Mouse (Mus musculus) midbrain, embryonic 11.5 days (tissue): ENCODE measurements at regions not wholly inside any gene's neighbourhood (a gene's known extent, or its start where the extent isn't known, plus 50 kb on each side); places are given as distances from the start of the nearest gene placed in this dataset.
A peak's percentile ranks its signal among the peaks of the same experiment; 100 is the strongest.

Experiments used
- ATAC-seq: fragments of 200-750 bp; cut with Nextera tagmentation; 2 replicates; pipeline ENCODE4 v1.8.0; 2017; ENCODE audit warnings: moderate TSS enrichment, moderate library complexity; ENCODE audit not compliant: low FRiP score
- DNase-seq: peaks from one replicate; pipeline ENCODE4 v3.0.0; 2015; ENCODE audit warnings: low spot score; ENCODE audit errors: missing footprints
- H3K27ac ChIP-seq: fragments of 300-500 bp; sonication (generic); 2 replicates; pipeline ENCODE4 v1.5.1; 2014; ENCODE audit warnings: low read depth, low read length
- H3K27me3 ChIP-seq: fragments of 300-500 bp; sonication (generic); 2 replicates; pipeline ENCODE4 v1.6.1; 2014; ENCODE audit warnings: mild to moderate bottlenecking, low read length, moderate library complexity, mixed read lengths; ENCODE audit not compliant: control insufficient read depth, insufficient read depth
- H3K36me3 ChIP-seq: fragments of 300-500 bp; sonication (generic); 2 replicates; pipeline ENCODE4 v1.6.1; 2014; ENCODE audit warnings: mild to moderate bottlenecking, low read length, moderate library complexity, mixed read lengths; ENCODE audit not compliant: control insufficient read depth, insufficient read depth
- H3K4me1 ChIP-seq: fragments of 300-500 bp; sonication (generic); 2 replicates; pipeline ENCODE4 v1.6.1; 2014; ENCODE audit warnings: low read length; ENCODE audit not compliant: control insufficient read depth, insufficient read depth
- H3K4me2 ChIP-seq: fragments of 300-500 bp; sonication (generic); 2 replicates; pipeline ENCODE4 v1.6.1; 2014; ENCODE audit warnings: mild to moderate bottlenecking, moderate library complexity
- H3K4me3 ChIP-seq: fragments of 300-500 bp; sonication (generic); 2 replicates; pipeline ENCODE4 v1.5.1; 2014; ENCODE audit warnings: low read depth, low read length
- H3K9ac ChIP-seq: fragments of 300-500 bp; sonication (generic); 2 replicates; pipeline ENCODE4 v1.6.1; 2014; ENCODE audit warnings: low read length
- H3K9me3 ChIP-seq: fragments of 300-500 bp; sonication (generic); 2 replicates; pipeline ENCODE4 v1.6.1; 2016; ENCODE audit warnings: low read length; ENCODE audit not compliant: control insufficient read depth
- WGBS: fragments of 180-500 bp; shearing (Covaris S2); extraction: QIAGEN DNeasy Blood & Tissue Kit; methylation state at CpG from one replicate; pipeline ENCODE4 v1.1.7; 2014; 5-methylcytosine and 5-hydroxymethylcytosine counted together

DNA sequence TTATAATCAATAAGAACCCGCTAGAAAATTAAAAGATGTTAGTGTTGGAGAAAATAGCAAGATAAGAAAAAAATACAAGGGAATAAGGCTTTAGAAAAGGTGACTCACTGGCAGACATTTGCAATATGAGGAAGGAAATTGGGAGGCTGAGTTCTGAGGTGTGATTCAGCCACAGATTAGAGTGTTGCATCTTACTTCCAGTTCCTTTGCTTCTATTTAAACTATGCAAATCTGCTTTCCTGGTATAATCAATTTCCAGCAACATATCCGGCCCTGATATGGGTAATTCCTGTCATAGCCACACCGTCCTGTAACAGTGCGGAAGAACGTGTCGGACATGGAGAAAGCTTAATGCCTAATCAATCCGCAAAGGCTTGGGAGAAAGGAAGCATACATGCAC is 144.9 kb downstream of the Spry2 start:
- Histone ChIP-seq H3K9me3 (no peaks in the 10 kb centered on the region), H3K4me1 (no peaks in the 10 kb centered on the region), H3K27ac (no peak overlapping the region), H3K9ac (no peak overlapping the region), H3K27me3 (no peaks in the 10 kb centered on the region), H3K4me3 (no peak overlapping the region), H3K36me3 (no peaks in the 10 kb centered on the region), H3K4me2 (no peak overlapping the region)
- DNase-seq (no peak), ATAC-seq (no peak)
- WGBS, result 95% methylated on average over 7 of the region's 7 CpGs

GRCm38 (mm10) chr14:105744578-105744977 is 152.0 kb downstream of the Spry2 start:
- Histone ChIP-seq H3K4me2 (no peak overlapping the region), H3K4me3 (no peak overlapping the region), H3K27me3 (no peaks in the 10 kb centered on the region), H3K9me3 (no peaks in the 10 kb centered on the region), H3K36me3 (no peaks in the 10 kb centered on the region), H3K27ac (no peak overlapping the region), H3K4me1 (no peaks in the 10 kb centered on the region), H3K9ac (no peak overlapping the region)
- ATAC-seq, result no peak
- WGBS, result 92% methylated on average over 2 of the region's 2 CpGs
- DNase-seq, result peak; percentile 77

GRCm38 (mm10) chr14:105744125-105744524 is 152.5 kb downstream of the Spry2 start:
- no peak overlapping the region for H3K4me3 ChIP-seq
- DNase-seq (no peak), ATAC-seq (no peak)
- H3K36me3 ChIP-seq, result no peaks in the 10 kb centered on the region
- 87% methylated on average over 3 of the region's 3 CpGs for WGBS
- H3K27ac ChIP-seq, result no peak overlapping the region
- H3K9me3 ChIP-seq, result no peaks in the 10 kb centered on the region
- no peaks in the 10 kb centered on the region for H3K27me3 ChIP-seq
- H3K9ac ChIP-seq, result no peak overlapping the region
- no peak overlapping the region for H3K4me2 ChIP-seq
- H3K4me1 ChIP-seq, result no peaks in the 10 kb centered on the region

DNA sequence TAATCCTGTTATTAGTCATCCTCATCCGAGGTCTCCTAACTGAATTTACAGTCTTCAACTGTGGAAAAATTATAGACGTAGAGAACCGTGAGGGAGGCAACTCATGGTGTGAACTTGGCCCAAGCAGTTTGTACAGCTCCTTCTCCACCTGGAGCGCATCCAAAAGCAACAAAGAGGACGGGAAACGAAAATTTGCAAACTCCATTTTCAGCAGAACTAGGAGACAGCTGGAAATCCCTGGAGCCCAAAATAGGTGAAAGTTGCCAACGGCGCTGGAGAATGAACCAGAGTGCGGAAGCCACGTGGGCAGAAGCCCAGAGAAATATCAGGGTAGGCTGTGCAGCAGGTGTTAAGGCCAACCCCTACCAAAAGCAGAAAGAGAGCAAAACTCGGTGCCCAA is 155.7 kb downstream of the Spry2 start:
- Histone ChIP-seq H3K4me2 (no peak overlapping the region), H3K4me1 (no peaks in the 10 kb centered on the region), H3K36me3 (no peaks in the 10 kb centered on the region), H3K27me3 (no peaks in the 10 kb centered on the region), H3K4me3 (no peak overlapping the region), H3K9ac (no peak overlapping the region), H3K9me3 (no peaks in the 10 kb centered on the region), H3K27ac (no peak overlapping the region)
- DNase-seq, result no peak
- ATAC-seq, result no peak
- WGBS, result 86% methylated on average over 11 of the region's 11 CpGs

- Histone ChIP-seq H3K4me3 (no peak overlapping the region), H3K9me3 (no peaks in the 10 kb centered on the region), H3K9ac (no peak overlapping the region), H3K4me1 (peaks cover under 1% of the 10 kb centered on the region; the same call in 1 of the 2 replicates), H3K27ac (no peak overlapping the region), H3K36me3 (no peaks in the 10 kb centered on the region), H3K4me2 (no peak overlapping the region), H3K27me3 (no peaks in the 10 kb centered on the region)
- 90% methylated on average over 5 of the region's 5 CpGs for WGBS
- DNase-seq (peak; percentile 23), ATAC-seq (no peak)
Measured at GRCm38 (mm10) chr14:105738568-105738967, 158.1 kb downstream of the Spry2 start.

GRCm38 (mm10) chr14:105736352-105736751 is 160.3 kb downstream of the Spry2 start:
- Histone ChIP-seq H3K36me3 (no peaks in the 10 kb centered on the region), H3K9me3 (no peaks in the 10 kb centered on the region), H3K27ac (no peak overlapping the region), H3K4me3 (no peak overlapping the region), H3K9ac (no peak overlapping the region), H3K4me2 (no peak overlapping the region), H3K4me1 (peaks cover 10% of the 10 kb centered on the region), H3K27me3 (no peaks in the 10 kb centered on the region)
- ATAC-seq (no peak), DNase-seq (peak; percentile 85)
- 64% methylated on average over 6 of the region's 6 CpGs for WGBS

- no peak overlapping the region for H3K9ac ChIP-seq
- WGBS, result 92% methylated on average over 7 of the region's 7 CpGs
- peaks cover 15% of the 10 kb centered on the region for H3K4me1 ChIP-seq
- no peaks in the 10 kb centered on the region for H3K36me3 ChIP-seq
- no peaks in the 10 kb centered on the region for H3K9me3 ChIP-seq
- H3K4me2 ChIP-seq, result no peak overlapping the region
- DNase-seq, result peak; percentile 72
- no peak overlapping the region for H3K4me3 ChIP-seq
- ATAC-seq, result no peak
- H3K27ac ChIP-seq, result no peak overlapping the region
- no peaks in the 10 kb centered on the region for H3K27me3 ChIP-seq
Measured at GRCm38 (mm10) chr14:105734291-105734690, 162.3 kb downstream of the Spry2 start.

DNA sequence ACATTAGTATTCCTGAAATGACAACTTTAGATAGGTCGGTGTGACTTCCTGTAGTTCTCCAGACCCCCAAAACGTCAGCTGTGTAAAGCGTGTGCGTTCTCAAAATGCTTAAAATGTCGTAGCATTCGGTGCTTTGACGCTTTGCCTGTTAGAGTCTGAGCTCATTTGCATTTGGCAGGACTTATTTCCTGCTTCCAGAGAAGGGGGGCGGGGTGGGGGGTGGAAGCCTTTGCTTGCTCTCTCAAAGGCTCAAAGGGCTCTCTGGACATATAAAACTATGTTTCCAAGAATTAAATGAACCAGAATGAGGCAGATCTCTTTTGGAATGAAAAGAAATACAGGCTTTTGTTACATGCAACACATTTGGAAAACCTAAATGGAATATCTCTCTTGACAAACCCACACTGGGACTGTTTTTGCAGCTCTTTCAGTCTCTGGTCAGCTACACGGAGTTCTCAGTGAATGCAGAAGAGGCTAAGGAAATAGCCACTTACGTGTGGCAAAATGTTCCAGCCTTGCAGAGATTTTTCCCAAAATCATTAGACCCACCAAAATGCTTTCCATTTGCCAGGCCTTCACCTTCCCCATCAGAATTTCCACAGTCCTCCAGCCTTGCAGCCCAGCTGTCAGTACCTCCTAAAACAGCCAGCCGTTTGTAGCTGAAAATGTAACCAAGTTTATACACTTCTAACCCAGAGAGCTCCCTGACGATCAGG is 163.4 kb downstream of the Spry2 start:
- Histone ChIP-seq H3K9ac (peak overlapping the region; percentile 2; the same call in 1 of the 2 replicates), H3K4me1 (peaks cover 15% of the 10 kb centered on the region), H3K27me3 (no peaks in the 10 kb centered on the region), H3K27ac (no peak overlapping the region; the same call in 1 of the 2 replicates), H3K36me3 (no peaks in the 10 kb centered on the region), H3K4me3 (peak overlapping the region; percentile 37), H3K4me2 (peak overlapping the region; percentile 57), H3K9me3 (no peaks in the 10 kb centered on the region)
- 8% methylated on average over 12 of the region's 12 CpGs for WGBS
- peak; percentile 40 for ATAC-seq
- DNase-seq, result peak; percentile 93

DNA sequence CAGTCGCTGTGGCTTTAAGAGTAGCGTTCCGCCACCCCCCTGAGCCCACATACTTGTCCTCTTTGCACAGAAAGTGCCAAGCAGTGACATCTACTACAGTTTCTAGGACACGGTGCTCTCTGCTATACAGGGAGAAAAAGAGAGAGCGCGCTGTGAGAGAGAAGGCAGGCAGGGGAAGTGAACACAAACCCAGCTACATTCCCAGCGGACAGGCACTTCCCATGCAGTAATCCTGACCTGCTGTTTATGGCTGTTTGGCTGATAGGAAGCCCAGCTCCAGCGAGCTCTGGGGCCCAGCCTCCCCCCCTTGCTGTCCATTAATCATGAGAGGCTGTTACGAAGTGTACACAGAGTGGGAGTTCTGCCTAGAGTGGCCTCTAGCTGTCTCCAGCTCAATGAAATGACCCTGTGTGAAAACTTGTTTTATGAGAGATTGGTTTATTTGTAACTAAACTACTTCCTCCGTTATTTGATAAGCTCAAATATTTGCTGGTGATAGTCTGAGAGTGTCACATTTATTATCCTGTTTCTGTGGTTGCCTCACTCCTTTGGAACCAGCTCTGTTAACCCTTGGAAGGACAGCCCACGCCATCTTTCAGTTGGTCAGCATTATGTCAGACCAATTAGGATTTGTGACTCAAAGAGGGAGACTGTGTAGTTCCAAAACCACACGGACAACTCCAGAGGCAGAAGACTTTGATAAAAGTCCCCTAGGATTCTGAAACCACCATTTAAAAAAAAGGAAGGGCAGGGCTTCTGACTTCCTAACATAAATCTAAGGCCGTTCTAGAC is 164.2 kb downstream of the Spry2 start:
- H3K27ac ChIP-seq, result peak overlapping the region; percentile 87
- H3K9me3 ChIP-seq, result no peaks in the 10 kb centered on the region
- H3K4me2 ChIP-seq, result peak overlapping the region; percentile 57
- H3K9ac ChIP-seq, result peak overlapping the region; percentile 55
- peak overlapping the region; percentile 37 for H3K4me3 ChIP-seq
- no peaks in the 10 kb centered on the region for H3K36me3 ChIP-seq
- DNase-seq (peak; percentile 95), ATAC-seq (peak; percentile 92)
- H3K4me1 ChIP-seq, result peaks cover 15% of the 10 kb centered on the region
- WGBS, result 2% methylated on average over 13 of the region's 13 CpGs
- no peaks in the 10 kb centered on the region for H3K27me3 ChIP-seq
